Mouse (Mus musculus) cerebellum, adult 2 months (tissue): ENCODE data around the gene Prdm11. TPM values are rescaled to one million over a fixed set of nuclear protein-coding genes. Genes with fewer than 3 reads are reported as not detected.
A peak's percentile ranks its signal among the peaks of the same experiment; 100 is the strongest.

Experiments used
- DNase-seq, 2 experiments: peaks; one replicate each; pipeline ENCODE4 v3.0.0; 2021
- H3K27ac ChIP-seq: fragments of 200-500 bp; 2 replicates; pipeline ENCODE4 v1.5.1; 2012; ENCODE audit warnings: low read length, control low read depth, inconsistent platforms; ENCODE audit not compliant: insufficient read depth
- H3K27me3 ChIP-seq: fragments of 200-500 bp; 2 replicates; pipeline ENCODE4 v1.6.1; 2012; ENCODE audit warnings: inconsistent platforms, mild to moderate bottlenecking, low read length, moderate library complexity; ENCODE audit not compliant: control insufficient read depth, insufficient read depth
- H3K4me1 ChIP-seq: fragments of 200-500 bp; 2 replicates; pipeline ENCODE4 v1.6.1; 2011; ENCODE audit warnings: low read length; ENCODE audit not compliant: control insufficient read depth, insufficient read depth
- H3K4me3 ChIP-seq: fragments of 200-500 bp; replicated peaks from 2 replicates; pipeline ENCODE3; 2011; ENCODE audit warnings: mild to moderate bottlenecking, low read depth, low read length, control low read depth; ENCODE audit not compliant: insufficient read depth
- CTCF ChIP-seq: fragments of 200-500 bp; IDR thresholded peaks from 2 replicates; pipeline ENCODE4 v1.5.1; 2011; ENCODE audit warnings: low read depth, mild to moderate bottlenecking, control low read depth, low read length, moderate library complexity, borderline replicate concordance; ENCODE audit not compliant: insufficient read depth
- POLR2A ChIP-seq: fragments of 200-500 bp; IDR thresholded peaks from 2 replicates; pipeline ENCODE4 v1.6.1; 2011; ENCODE audit warnings: low read length, control low read depth, borderline replicate concordance; ENCODE audit not compliant: insufficient read depth
- WGBS: fragments of 180-500 bp; shearing (Covaris S2); methylation state at CpG from one replicate; pipeline ENCODE4 v1.1.7; 2018; 5-methylcytosine and 5-hydroxymethylcytosine counted together
- polyA plus RNA-seq: library from polyadenylated mRNA; depleted of rRNA; stranded (reverse); fragments of >200 nt; gene quantifications from 2 replicates; pipeline ENCODE4 v1.2.3, GENCODE M21; 2012; rRNA removed

Prdm11 gene
- polyA plus RNA-seq, 1 experiment: 10.3 TPM

- no peak for DNase-seq
- no peak for TF ChIP-seq CTCF
- no peak for TF ChIP-seq POLR2A
- no peak overlapping the region for H3K4me3 ChIP-seq
- peaks cover 28% of the 10 kb centered on the region for H3K4me1 ChIP-seq
- H3K27me3 ChIP-seq: no peaks in the 10 kb centered on the region
- no peak overlapping the region for H3K27ac ChIP-seq
- 47% methylated on average over 4 of the region's 4 CpGs for WGBS
Measured at GRCm38 (mm10) chr2:92920709-92921108, 125.3 kb downstream of the Prdm11 start.

GRCm38 (mm10) chr2:92917405-92918142 is 128.4 kb downstream of the Prdm11 start:
- peaks cover 19% of the 10 kb centered on the region for H3K4me1 ChIP-seq
- no peaks in the 10 kb centered on the region for H3K27me3 ChIP-seq
- peak overlapping the region; percentile 63 for H3K27ac ChIP-seq
- H3K4me3 ChIP-seq: peak overlapping the region; percentile 25
- TF ChIP-seq CTCF: no peak
- TF ChIP-seq POLR2A: no peak
- peak; percentile 51 to 55 for DNase-seq
- 23% methylated on average over 7 of the region's 7 CpGs for WGBS

GRCm38 (mm10) chr2:92915659-92916631 is 130.0 kb downstream of the Prdm11 start:
- Histone ChIP-seq H3K4me3 (peak overlapping the region; percentile 89), H3K27ac (peak overlapping the region; percentile 92), H3K4me1 (peaks cover 16% of the 10 kb centered on the region), H3K27me3 (no peaks in the 10 kb centered on the region)
- 5% methylated on average over 8 of the region's 10 CpGs for WGBS
- DNase-seq: peak; percentile 52 to 70
- no peak for TF ChIP-seq POLR2A
- TF ChIP-seq CTCF: no peak

Other genes starting within 250 kb of the Prdm11 start
- gene Syt13, start 131.1 kb downstream of the Prdm11 start, polyA plus RNA-seq: 110 and 115 TPM in 2 replicates
- gene Trp53i11, start 141.4 kb upstream of the Prdm11 start, polyA plus RNA-seq: 54.5 and 59.6 TPM in 2 replicates